Mouse (Mus musculus): Measurements from ENCODE around the gene Srebf1.

Gene Srebf1

GRCm38 (mm10) chr11:60178005-60178404 lies 44.4 kb downstream of the Srebf1 start:
- in situ Hi-C loops (cut with MboI) = no loop called here

GRCm38 (mm10) chr11:60176975-60177657 lies 45.3 kb downstream of the Srebf1 start:
- in situ Hi-C loops (cut with MboI) = no loop called here

GRCm38 (mm10) chr11:60176182-60176974 lies 46.0 kb downstream of the Srebf1 start:
- in situ Hi-C loops (cut with MboI) = no loop called here

- in situ Hi-C loops (cut with MboI) = no loop called here
Measured at GRCm38 (mm10) chr11:60175371-60176181, 46.8 kb downstream of the Srebf1 start.

- in situ Hi-C loops (cut with MboI) = no loop called here
Measured at GRCm38 (mm10) chr11:60173606-60174184, 48.7 kb downstream of the Srebf1 start.

GRCm38 (mm10) chr11:60172074-60172473 lies 50.3 kb downstream of the Srebf1 start:
- in situ Hi-C loops (cut with MboI) = no loop called here

- in situ Hi-C loops (cut with MboI) = no loop called here
Measured at GRCm38 (mm10) chr11:60168780-60169179, 53.6 kb downstream of the Srebf1 start.

GRCm38 (mm10) chr11:60165076-60165475 lies 57.3 kb downstream of the Srebf1 start:
- in situ Hi-C loops (cut with MboI) = no loop called here

GRCm38 (mm10) chr11:60164450-60164849 lies 57.9 kb downstream of the Srebf1 start:
- in situ Hi-C loops (cut with MboI) = no loop called here

GRCm38 (mm10) chr11:60163362-60163761 lies 59.0 kb downstream of the Srebf1 start:
- in situ Hi-C loops (cut with MboI) = no loop called here

- in situ Hi-C loops (cut with MboI) = no loop called here
Measured at GRCm38 (mm10) chr11:60162547-60162946, 59.8 kb downstream of the Srebf1 start.

- in situ Hi-C loops (cut with MboI) = no loop called here
Measured at GRCm38 (mm10) chr11:60161146-60161874, 61.1 kb downstream of the Srebf1 start.

- in situ Hi-C loops (cut with MboI) = no loop called here
Measured at GRCm38 (mm10) chr11:60160454-60161114, 61.8 kb downstream of the Srebf1 start.

- in situ Hi-C loops (cut with MboI) = no loop called here
Measured at GRCm38 (mm10) chr11:60159955-60160354, 62.4 kb downstream of the Srebf1 start.

GRCm38 (mm10) chr11:60158271-60158670 lies 64.1 kb downstream of the Srebf1 start:
- in situ Hi-C loops (cut with MboI) = no loop called here

GRCm38 (mm10) chr11:60155690-60156089 lies 66.7 kb downstream of the Srebf1 start:
- in situ Hi-C loops (cut with MboI) = no loop called here

- in situ Hi-C loops (cut with MboI) = no loop called here
Measured at GRCm38 (mm10) chr11:60153936-60154335, 68.4 kb downstream of the Srebf1 start.

GRCm38 (mm10) chr11:60152339-60152738 lies 70.0 kb downstream of the Srebf1 start:
- in situ Hi-C loops (cut with MboI) = no loop called here

- in situ Hi-C loops (cut with MboI) = no loop called here
Measured at GRCm38 (mm10) chr11:60150677-60151076, 71.7 kb downstream of the Srebf1 start.
